Comparison of ENCODE assay signal across 9 mouse cellular contexts in genomic region chr16:30155070-30155469, GRCm38 (mm10).
DNase-seq lines count a peak whose midpoint lies in the region; ATAC-seq lines count a peak whose summit lies in the region.
"Had no signal": no experiment of that assay in that cellular context is flagged by ENCODE, and none has a peak within 500 bp of the region (broad histone marks: within the 10 kb centered on the region; RNA-seq: fewer than 3 reads in every experiment).

No protein-coding gene starts in this region.

- no peak for ATAC-seq in hindbrain, embryonic 12.5 days (ENCODE audit: low FRiP score)
- ATAC-seq in monocyte, adult 5-6 weeks (replicated peaks; ENCODE audit: insufficient number of reproducible peaks, low FRiP score, low TSS enrichment, poor library complexity, severe bottlenecking), result peak; percentile 88
- ATAC-seq in CD4-positive, CD25-positive, alpha-beta regulatory T cell, adult 4 months, result no peak

- no peaks in the 10 kb centered on the region for H3K9me3 ChIP-seq in heart, embryonic 10.5 days
- H3K9me3 ChIP-seq in hindbrain, embryonic 12.5 days (replicated peaks), result no peaks in the 10 kb centered on the region
- H3K9me3 ChIP-seq: heart, embryonic 12.5 days had no signal

- no peak overlapping the region for H3K4me3 ChIP-seq in heart, embryonic 10.5 days
- H3K4me3 ChIP-seq in hindbrain, embryonic 12.5 days, result no peak overlapping the region
- H3K4me3 ChIP-seq: heart, embryonic 12.5 days had no signal

- intact Hi-C loops in heart, postnatal 14 days (cut with DNase I), result no loop called here

- H3K4me1 ChIP-seq in heart, embryonic 10.5 days, result peaks cover 19% of the 10 kb centered on the region
- H3K4me1 ChIP-seq in hindbrain, embryonic 12.5 days, result peaks cover 18% of the 10 kb centered on the region

- DNase-seq in heart, embryonic 10.5 days (ENCODE audit: low spot score), result no peak
- DNase-seq in heart, postnatal 14 days, result no peak
- DNase-seq in right cerebral cortex, postnatal 10 days (ENCODE audit: low spot score in 2 of 2), result peak; percentile 54 to 63
- DNase-seq in right cerebral cortex, postnatal 14 days, result no peak
- no peak for DNase-seq in cerebellum, adult 9-11 months

- 17% methylated on average over 6 of the region's 6 CpGs for WGBS in heart, embryonic 10.5 days
- 25% methylated on average over 6 of the region's 6 CpGs for WGBS in hindbrain, embryonic 12.5 days

- H3K36me3 ChIP-seq in heart, embryonic 10.5 days, result no peaks in the 10 kb centered on the region
- H3K36me3 ChIP-seq in hindbrain, embryonic 12.5 days, result no peaks in the 10 kb centered on the region
- H3K36me3 ChIP-seq: heart, embryonic 12.5 days had no signal

- peak overlapping the region; percentile 30; the same call in 1 of the 2 replicates for H3K27ac ChIP-seq in heart, embryonic 10.5 days
- H3K27ac ChIP-seq in hindbrain, embryonic 12.5 days, result peak overlapping the region; percentile 35; the same call in 1 of the 2 replicates

- H3K27me3 ChIP-seq in heart, embryonic 10.5 days (ENCODE audit: insufficient read depth, poor library complexity, severe bottlenecking), result peaks cover 16% of the 10 kb centered on the region
- H3K27me3 ChIP-seq in hindbrain, embryonic 12.5 days, result peaks cover 47% of the 10 kb centered on the region

- no peak overlapping the region for H3K4me2 ChIP-seq in hindbrain, embryonic 12.5 days (replicated peaks)
- H3K4me2 ChIP-seq: heart, embryonic 12.5 days had no signal

- H3K9ac ChIP-seq in hindbrain, embryonic 12.5 days, result no peak overlapping the region
- H3K9ac ChIP-seq: heart, embryonic 12.5 days had no signal

Comparison
In these comparisons a context has a peak if more than half of its experiments do, and no peak if none do; other contexts are left out.
1. DNase-seq: peak in right cerebral cortex, postnatal 10 days (2 of 2); none in heart, embryonic 10.5 days (single experiment), heart, postnatal 14 days (0 of 2), right cerebral cortex, postnatal 14 days (single experiment) and cerebellum, adult 9-11 months (single experiment).